Mouse (Mus musculus): ENCODE measurements around the gene Gm4553. TPM values are rescaled to one million over a fixed set of nuclear protein-coding genes. Genes with fewer than 3 reads are reported as not detected.
"Not testable (repeated sequence)": the region's sequence is repeated elsewhere in the genome, so short reads cannot be mapped to it uniquely, and the experiment has no call there.

The Gm4553 gene
- polyA plus RNA-seq, 1 experiment from 2014 or later, result not detected

- Histone ChIP-seq H3K27me3 (replicated peaks; ENCODE audit: control insufficient read depth, insufficient read depth, low read length) (no peaks in the 10 kb centered on the region), H3K9me3 (ENCODE audit: control insufficient read depth, low read length) (no peaks in the 10 kb centered on the region), H3K27ac (ENCODE audit: low read length) (no peak overlapping the region), H3K4me2 (ENCODE audit: low read depth, low read length) (no peak overlapping the region), H3K4me3 (ENCODE audit: low read length) (no peak overlapping the region), H3K36me3 (ENCODE audit: control insufficient read depth, insufficient read depth, low read length) (no peaks in the 10 kb centered on the region), H3K9ac (ENCODE audit: low read depth, low read length) (no peak overlapping the region), H3K4me1 (ENCODE audit: control insufficient read depth, insufficient read depth, low read length) (no peaks in the 10 kb centered on the region)
- 76% methylated on average over 1 of the region's 1 CpGs for whole genome bisulfite sequencing
- no peak for ATAC-seq
Measured at GRCm38 (mm10) chr7:142178685-142179084, 13.1 kb upstream of the Gm4553 start.

- H3K9ac ChIP-seq (ENCODE audit: low read depth, low read length); H3K36me3 ChIP-seq (ENCODE audit: control insufficient read depth, insufficient read depth, low read length); H3K27me3 ChIP-seq (replicated peaks; ENCODE audit: control insufficient read depth, insufficient read depth, low read length); H3K4me3 ChIP-seq (ENCODE audit: low read length); H3K4me1 ChIP-seq (ENCODE audit: control insufficient read depth, insufficient read depth, low read length); H3K4me2 ChIP-seq (ENCODE audit: low read depth, low read length); H3K9me3 ChIP-seq (ENCODE audit: control insufficient read depth, low read length); ATAC-seq; H3K27ac ChIP-seq (ENCODE audit: low read length): not testable (repeated sequence)
Measured at GRCm38 (mm10) chr7:142175905-142176304, 10.4 kb upstream of the Gm4553 start, which contains the start of gene Krtap5-2. TSS of gene Krtap5-2 (minus strand) at chr7:142176005.

- 50% methylated on average over 3 of the region's 3 CpGs for WGBS
- Histone ChIP-seq H3K27ac (ENCODE audit: low read length) (no peak overlapping the region), H3K9ac (ENCODE audit: low read depth, low read length) (no peak overlapping the region), H3K27me3 (replicated peaks; ENCODE audit: control insufficient read depth, insufficient read depth, low read length) (no peaks in the 10 kb centered on the region), H3K4me1 (ENCODE audit: control insufficient read depth, insufficient read depth, low read length) (no peaks in the 10 kb centered on the region), H3K36me3 (ENCODE audit: control insufficient read depth, insufficient read depth, low read length) (no peaks in the 10 kb centered on the region), H3K4me2 (ENCODE audit: low read depth, low read length) (no peak overlapping the region), H3K4me3 (ENCODE audit: low read length) (no peak overlapping the region), H3K9me3 (ENCODE audit: control insufficient read depth, low read length) (no peaks in the 10 kb centered on the region)
- no peak for ATAC-seq
Measured at GRCm38 (mm10) chr7:142169836-142170235, 4.3 kb upstream of the Gm4553 start.

GRCm38 (mm10) chr7:142159366-142159765 is 6.2 kb downstream of the Gm4553 start:
- Histone ChIP-seq H3K4me1 (ENCODE audit: control insufficient read depth, insufficient read depth, low read length) (no peaks in the 10 kb centered on the region), H3K9me3 (ENCODE audit: control insufficient read depth, low read length) (no peaks in the 10 kb centered on the region), H3K4me3 (ENCODE audit: low read length) (no peak overlapping the region), H3K36me3 (ENCODE audit: control insufficient read depth, insufficient read depth, low read length) (no peaks in the 10 kb centered on the region), H3K4me2 (ENCODE audit: low read depth, low read length) (no peak overlapping the region), H3K9ac (ENCODE audit: low read depth, low read length) (no peak overlapping the region), H3K27me3 (replicated peaks; ENCODE audit: control insufficient read depth, insufficient read depth, low read length) (no peaks in the 10 kb centered on the region), H3K27ac (ENCODE audit: low read length) (no peak overlapping the region)
- no peak for ATAC-seq
- WGBS, result 94% methylated on average over 3 of the region's 3 CpGs

GRCm38 (mm10) chr7:142157013-142157412 is 8.5 kb downstream of the Gm4553 start, which contains the start of gene Gm29735:
TSS of gene Gm29735 (minus strand) at chr7:142157113.
- H3K4me3 ChIP-seq (ENCODE audit: low read length); H3K27ac ChIP-seq (ENCODE audit: low read length); H3K9ac ChIP-seq (ENCODE audit: low read depth, low read length); ATAC-seq; H3K9me3 ChIP-seq (ENCODE audit: control insufficient read depth, low read length); H3K27me3 ChIP-seq (replicated peaks; ENCODE audit: control insufficient read depth, insufficient read depth, low read length); H3K4me2 ChIP-seq (ENCODE audit: low read depth, low read length); H3K36me3 ChIP-seq (ENCODE audit: control insufficient read depth, insufficient read depth, low read length); H3K4me1 ChIP-seq (ENCODE audit: control insufficient read depth, insufficient read depth, low read length): not testable (repeated sequence)
- 37% methylated on average over 2 of the region's 2 CpGs for WGBS

GRCm38 (mm10) chr7:142155308-142155707 is 10.2 kb downstream of the Gm4553 start:
- Histone ChIP-seq H3K4me1 (ENCODE audit: control insufficient read depth, insufficient read depth, low read length) (no peaks in the 10 kb centered on the region), H3K27ac (ENCODE audit: low read length) (no peak overlapping the region), H3K9me3 (ENCODE audit: control insufficient read depth, low read length) (no peaks in the 10 kb centered on the region), H3K36me3 (ENCODE audit: control insufficient read depth, insufficient read depth, low read length) (no peaks in the 10 kb centered on the region), H3K9ac (ENCODE audit: low read depth, low read length) (no peak overlapping the region), H3K4me2 (ENCODE audit: low read depth, low read length) (no peak overlapping the region), H3K4me3 (ENCODE audit: low read length) (no peak overlapping the region), H3K27me3 (replicated peaks; ENCODE audit: control insufficient read depth, insufficient read depth, low read length) (no peaks in the 10 kb centered on the region)
- 41% methylated on average over 1 of the region's 1 CpGs for WGBS
- ATAC-seq, result no peak

- Histone ChIP-seq H3K9me3 (ENCODE audit: control insufficient read depth, low read length) (no peaks in the 10 kb centered on the region), H3K9ac (ENCODE audit: low read depth, low read length) (no peak overlapping the region), H3K4me3 (ENCODE audit: low read length) (no peak overlapping the region), H3K27ac (ENCODE audit: low read length) (no peak overlapping the region), H3K36me3 (ENCODE audit: control insufficient read depth, insufficient read depth, low read length) (no peaks in the 10 kb centered on the region), H3K27me3 (replicated peaks; ENCODE audit: control insufficient read depth, insufficient read depth, low read length) (no peaks in the 10 kb centered on the region), H3K4me1 (ENCODE audit: control insufficient read depth, insufficient read depth, low read length) (no peaks in the 10 kb centered on the region), H3K4me2 (ENCODE audit: low read depth, low read length) (no peak overlapping the region)
- no peak for ATAC-seq
- 79% methylated on average over 4 of the region's 4 CpGs for WGBS
Measured at GRCm38 (mm10) chr7:142152191-142152590, 13.3 kb downstream of the Gm4553 start.

- Histone ChIP-seq H3K4me1 (ENCODE audit: control insufficient read depth, insufficient read depth, low read length) (no peaks in the 10 kb centered on the region), H3K4me3 (ENCODE audit: low read length) (no peak overlapping the region), H3K27me3 (replicated peaks; ENCODE audit: control insufficient read depth, insufficient read depth, low read length) (no peaks in the 10 kb centered on the region), H3K36me3 (ENCODE audit: control insufficient read depth, insufficient read depth, low read length) (no peaks in the 10 kb centered on the region), H3K9me3 (ENCODE audit: control insufficient read depth, low read length) (no peaks in the 10 kb centered on the region), H3K9ac (ENCODE audit: low read depth, low read length) (no peak overlapping the region), H3K4me2 (ENCODE audit: low read depth, low read length) (no peak overlapping the region), H3K27ac (ENCODE audit: low read length) (no peak overlapping the region)
- no peak for ATAC-seq
Measured at GRCm38 (mm10) chr7:142148633-142149032, 16.9 kb downstream of the Gm4553 start.

GRCm38 (mm10) chr7:142146033-142146432 is 19.5 kb downstream of the Gm4553 start:
- H3K9me3 ChIP-seq (ENCODE audit: control insufficient read depth, low read length), result no peaks in the 10 kb centered on the region
- no peak overlapping the region for H3K4me2 ChIP-seq (ENCODE audit: low read depth, low read length)
- H3K4me3 ChIP-seq (ENCODE audit: low read length), result no peak overlapping the region
- H3K27me3 ChIP-seq (replicated peaks; ENCODE audit: control insufficient read depth, insufficient read depth, low read length), result no peaks in the 10 kb centered on the region
- no peak overlapping the region for H3K27ac ChIP-seq (ENCODE audit: low read length)
- H3K4me1 ChIP-seq (ENCODE audit: control insufficient read depth, insufficient read depth, low read length), result no peaks in the 10 kb centered on the region
- H3K36me3 ChIP-seq (ENCODE audit: control insufficient read depth, insufficient read depth, low read length), result no peaks in the 10 kb centered on the region
- ATAC-seq, result no peak
- WGBS, result 7% methylated on average over 1 of the region's 1 CpGs
- no peak overlapping the region for H3K9ac ChIP-seq (ENCODE audit: low read depth, low read length)

GRCm38 (mm10) chr7:142145413-142145940 is 20.1 kb downstream of the Gm4553 start:
- WGBS, result 37% methylated on average over 4 of the region's 4 CpGs
- Histone ChIP-seq H3K4me2 (ENCODE audit: low read depth, low read length) (no peak overlapping the region), H3K36me3 (ENCODE audit: control insufficient read depth, insufficient read depth, low read length) (no peaks in the 10 kb centered on the region), H3K4me1 (ENCODE audit: control insufficient read depth, insufficient read depth, low read length) (no peaks in the 10 kb centered on the region), H3K9me3 (ENCODE audit: control insufficient read depth, low read length) (no peaks in the 10 kb centered on the region), H3K27ac (ENCODE audit: low read length) (no peak overlapping the region), H3K9ac (ENCODE audit: low read depth, low read length) (no peak overlapping the region), H3K27me3 (replicated peaks; ENCODE audit: control insufficient read depth, insufficient read depth, low read length) (no peaks in the 10 kb centered on the region), H3K4me3 (ENCODE audit: low read length) (no peak overlapping the region)
- no peak for ATAC-seq

Measured in intestine, embryonic 16.5 days (tissue).